ENCODE assay signal across 12 mouse cellular contexts in genomic region chr5:103075451-103075850, GRCm38 (mm10).
A peak's percentile ranks its signal among the peaks of the same experiment; 100 is the strongest.
DNase-seq lines count a peak whose midpoint lies in the region; ATAC-seq lines count a peak whose summit lies in the region.
"Had no signal": no experiment of that assay in that cellular context is flagged by ENCODE, and none has a peak within 500 bp of the region (broad histone marks: within the 10 kb centered on the region; RNA-seq: fewer than 3 reads in every experiment).

No protein-coding gene starts in this region.

- 59% methylated on average over 8 of the region's 8 CpGs for WGBS in kidney, embryonic 14.5 days

- no peak overlapping the region for H3K4me2 ChIP-seq in kidney, embryonic 14.5 days (replicated peaks; ENCODE audit: low read depth, low read length)
- H3K4me2 ChIP-seq: midbrain, embryonic 12.5 days; neural tube, embryonic 13.5 days had no signal

- H3K9ac ChIP-seq in kidney, embryonic 14.5 days (ENCODE audit: low read depth, low read length) = no peak overlapping the region
- H3K9ac ChIP-seq: midbrain, embryonic 12.5 days; neural tube, embryonic 13.5 days had no signal

- ATAC-seq in kidney, embryonic 14.5 days (ENCODE audit: low FRiP score, low TSS enrichment) = no peak
- ATAC-seq: forebrain, embryonic 16.5 days had no signal

- no peak overlapping the region for H3K4me3 ChIP-seq in kidney, embryonic 14.5 days (ENCODE audit: low read length)
- H3K4me3 ChIP-seq: midbrain, embryonic 12.5 days; neural tube, embryonic 13.5 days had no signal

- no peaks in the 10 kb centered on the region for H3K9me3 ChIP-seq in kidney, embryonic 14.5 days (ENCODE audit: control insufficient read depth, low read length)
- H3K9me3 ChIP-seq: midbrain, embryonic 12.5 days; neural tube, embryonic 13.5 days had no signal

- H3K4me1 ChIP-seq in kidney, embryonic 14.5 days (ENCODE audit: control insufficient read depth, insufficient read depth, low read length) = no peaks in the 10 kb centered on the region

- no peak overlapping the region for H3K27ac ChIP-seq in kidney, embryonic 14.5 days (ENCODE audit: low read depth, low read length)
- H3K27ac ChIP-seq: midbrain, embryonic 12.5 days; neural tube, embryonic 13.5 days had no signal

- H3K36me3 ChIP-seq in kidney, embryonic 14.5 days (ENCODE audit: control insufficient read depth, insufficient read depth, low read length) = no peaks in the 10 kb centered on the region
- H3K36me3 ChIP-seq: midbrain, embryonic 12.5 days; neural tube, embryonic 13.5 days had no signal

- H3K27me3 ChIP-seq in kidney, embryonic 14.5 days (ENCODE audit: control insufficient read depth, insufficient read depth, low read length) = no peaks in the 10 kb centered on the region
- H3K27me3 ChIP-seq: midbrain, embryonic 12.5 days; neural tube, embryonic 13.5 days had no signal

- DNase-seq in adrenal gland, adult 18-20 months (ENCODE audit: low spot score in 2 of 2) = peak; percentile 15 to 20
- DNase-seq in adrenal gland, postnatal 4 days (ENCODE audit: low spot score in 2 of 2) = no peak
- DNase-seq in kidney, adult 18-20 months = peak; percentile 23
- DNase-seq in ovary, postnatal 36 days (ENCODE audit: low spot score) = peak; percentile 14
- DNase-seq in ovary, adult 18-20 months (ENCODE audit: low spot score) = no peak
- DNase-seq in spleen, adult 12 weeks (ENCODE audit: low spot score) = no peak
- DNase-seq in layer of hippocampus, adult 11-12 months (ENCODE audit: low spot score) = no peak
- DNase-seq: lung, adult 18-20 months had no signal

Comparison
In these comparisons a context has a peak if more than half of its experiments do, and no peak if none do; other contexts are left out.
1. DNase-seq: peak in adrenal gland, adult 18-20 months (2 of 2), kidney, adult 18-20 months (single experiment) and ovary, postnatal 36 days (single experiment); none in adrenal gland, postnatal 4 days (0 of 2), ovary, adult 18-20 months (single experiment), spleen, adult 12 weeks (single experiment) and layer of hippocampus, adult 11-12 months (single experiment).